Mouse (Mus musculus) forebrain, postnatal 0 days (tissue): ENCODE data around the gene Ccnb2. TPM values are rescaled to one million over a fixed set of nuclear protein-coding genes. Genes with fewer than 3 reads are reported as not detected.

Experiments
- ATAC-seq: fragments of 200-750 bp; cut with Nextera tagmentation; 2 replicates; pipeline ENCODE4 v1.8.0; 2017; ENCODE audit warnings: mild to moderate bottlenecking, moderate library complexity
- DNase-seq: peaks from one replicate; pipeline ENCODE4 v3.0.0-alpha.2; 2015
- H3K27ac ChIP-seq: fragments of 300-500 bp; sonication (generic); 2 replicates; pipeline ENCODE4 v1.5.1; 2014; ENCODE audit warnings: low read depth, mild to moderate bottlenecking, antibody characterized with exemption, low read length, moderate library complexity, mixed read lengths
- H3K27me3 ChIP-seq: fragments of 300-500 bp; sonication (generic); 2 replicates; pipeline ENCODE4 v1.6.1; 2014; ENCODE audit warnings: mild to moderate bottlenecking, low read length, mixed read lengths; ENCODE audit not compliant: insufficient read depth
- H3K36me3 ChIP-seq: fragments of 300-500 bp; sonication (generic); 2 replicates; pipeline ENCODE4 v1.6.1; 2014; ENCODE audit warnings: mild to moderate bottlenecking, moderate library complexity; ENCODE audit not compliant: insufficient read depth
- H3K4me1 ChIP-seq: fragments of 300-500 bp; sonication (generic); 2 replicates; pipeline ENCODE4 v1.6.1; 2014; ENCODE audit warnings: antibody characterized with exemption; ENCODE audit not compliant: insufficient read depth
- H3K4me2 ChIP-seq: fragments of 300-500 bp; sonication (generic); 2 replicates; pipeline ENCODE4 v1.6.1; 2014; ENCODE audit warnings: low read depth, mild to moderate bottlenecking, moderate library complexity
- H3K4me3 ChIP-seq: fragments of 300-500 bp; sonication (generic); 2 replicates; pipeline ENCODE4 v1.5.1; 2014; ENCODE audit warnings: low read depth, low read length, mixed read lengths
- H3K9ac ChIP-seq: fragments of 300-500 bp; sonication (generic); 2 replicates; pipeline ENCODE4 v1.6.1; 2014; ENCODE audit warnings: mild to moderate bottlenecking
- H3K9me3 ChIP-seq: fragments of 300-500 bp; sonication (generic); 2 replicates; pipeline ENCODE4 v1.6.1; 2016; ENCODE audit warnings: low read length
- CTCF ChIP-seq: sonication (generic); IDR thresholded peaks from 2 replicates; pipeline ENCODE4 v1.5.1; 2016; ENCODE audit warnings: antibody characterized with exemption, control low read depth, low read depth
- WGBS: fragments of 180-500 bp; shearing (Covaris S2); extraction: QIAGEN DNeasy Blood & Tissue Kit; methylation state at CpG from one replicate; pipeline ENCODE4 v1.1.7; 2014; 5-methylcytosine and 5-hydroxymethylcytosine counted together
- polyA plus RNA-seq: library from polyadenylated mRNA; unstranded; fragments of >200 nt; fragmentation: Nextera tagmentation; extraction: Ambion mirVana; gene quantifications from 2 replicates; pipeline ENCODE4 v1.2.1, GENCODE M21; 2015
- total RNA-seq: library from RNA; depleted of rRNA; stranded (reverse); fragments of >200 nt; gene quantifications from 2 replicates; pipeline ENCODE4 v1.2.3, GENCODE M21; 2014

Ccnb2 gene
- total and polyA plus RNA-seq, 2 experiments from 2014 or later = 9.9 to 17.9 TPM

GRCm38 (mm10) chr9:70384958-70385728 lies 36.2 kb downstream of the Ccnb2 start:
- DNase-seq (no peak), ATAC-seq (no peak)
- Histone ChIP-seq H3K9ac (no peak overlapping the region), H3K27ac (no peak overlapping the region), H3K27me3 (no peaks in the 10 kb centered on the region), H3K4me3 (no peak overlapping the region), H3K36me3 (no peaks in the 10 kb centered on the region), H3K9me3 (no peaks in the 10 kb centered on the region), H3K4me1 (no peaks in the 10 kb centered on the region), H3K4me2 (no peak overlapping the region)
- TF ChIP-seq CTCF = no peak
- WGBS = 91% methylated on average over 18 of the region's 18 CpGs

- no peak for ATAC-seq
- WGBS = 95% methylated on average over 4 of the region's 4 CpGs
- Histone ChIP-seq H3K27ac (no peak overlapping the region), H3K4me3 (no peak overlapping the region), H3K9me3 (no peaks in the 10 kb centered on the region), H3K36me3 (no peaks in the 10 kb centered on the region), H3K27me3 (no peaks in the 10 kb centered on the region), H3K9ac (no peak overlapping the region), H3K4me2 (no peak overlapping the region), H3K4me1 (no peaks in the 10 kb centered on the region)
- no peak for TF ChIP-seq CTCF
- no peak for DNase-seq
Observed at GRCm38 (mm10) chr9:70384494-70384893, 36.9 kb downstream of the Ccnb2 start.

- H3K9ac ChIP-seq = no peak overlapping the region
- DNase-seq (no peak), ATAC-seq (no peak)
- no peak overlapping the region for H3K27ac ChIP-seq
- no peaks in the 10 kb centered on the region for H3K9me3 ChIP-seq
- 74% methylated on average over 10 of the region's 10 CpGs for WGBS
- no peak overlapping the region for H3K4me3 ChIP-seq
- no peaks in the 10 kb centered on the region for H3K4me1 ChIP-seq
- TF ChIP-seq CTCF = no peak
- no peaks in the 10 kb centered on the region for H3K27me3 ChIP-seq
- no peaks in the 10 kb centered on the region for H3K36me3 ChIP-seq
- H3K4me2 ChIP-seq = no peak overlapping the region
Observed at GRCm38 (mm10) chr9:70383750-70384149, 37.6 kb downstream of the Ccnb2 start.

- Histone ChIP-seq H3K36me3 (no peaks in the 10 kb centered on the region), H3K4me2 (no peak overlapping the region), H3K4me1 (no peaks in the 10 kb centered on the region), H3K27ac (no peak overlapping the region), H3K4me3 (no peak overlapping the region), H3K9ac (no peak overlapping the region), H3K9me3 (no peaks in the 10 kb centered on the region), H3K27me3 (no peaks in the 10 kb centered on the region)
- no peak for TF ChIP-seq CTCF
- DNase-seq = no peak
- no peak; the same call in 1 of the 2 replicates for ATAC-seq
- 77% methylated on average over 12 of the region's 12 CpGs for WGBS
Observed at GRCm38 (mm10) chr9:70382091-70382490, 39.3 kb downstream of the Ccnb2 start.

- Histone ChIP-seq H3K4me1 (no peaks in the 10 kb centered on the region), H3K4me3 (no peak overlapping the region), H3K4me2 (no peak overlapping the region), H3K9ac (no peak overlapping the region), H3K36me3 (no peaks in the 10 kb centered on the region), H3K27me3 (no peaks in the 10 kb centered on the region), H3K9me3 (no peaks in the 10 kb centered on the region), H3K27ac (no peak overlapping the region)
- 87% methylated on average over 7 of the region's 7 CpGs for WGBS
- ATAC-seq = no peak
- no peak for DNase-seq
- TF ChIP-seq CTCF = no peak
Observed at GRCm38 (mm10) chr9:70379502-70380467, 41.6 kb downstream of the Ccnb2 start.

GRCm38 (mm10) chr9:70371638-70372037 lies 49.7 kb downstream of the Ccnb2 start:
- no peak for ATAC-seq

GRCm38 (mm10) chr9:70366898-70367297 lies 54.4 kb downstream of the Ccnb2 start:
- H3K36me3 ChIP-seq = no peaks in the 10 kb centered on the region
- no peak overlapping the region for H3K9ac ChIP-seq
- H3K4me3 ChIP-seq = no peak overlapping the region
- H3K4me2 ChIP-seq = no peak overlapping the region
- no peaks in the 10 kb centered on the region for H3K4me1 ChIP-seq
- H3K27ac ChIP-seq = no peak overlapping the region
- ATAC-seq (no peak), DNase-seq (no peak)
- TF ChIP-seq CTCF = no peak
- WGBS = 95% methylated on average over 6 of the region's 6 CpGs
- H3K27me3 ChIP-seq = no peaks in the 10 kb centered on the region
- H3K9me3 ChIP-seq = no peaks in the 10 kb centered on the region

More at GRCm38 (mm10) chr9:70371638-70372037, 49.7 kb downstream of the Ccnb2 start:
- H3K27me3 ChIP-seq = no peaks in the 10 kb centered on the region
- no peak overlapping the region for H3K4me2 ChIP-seq
- H3K27ac ChIP-seq = no peak overlapping the region
- H3K9ac ChIP-seq = no peak overlapping the region
- DNase-seq = no peak
- no peak for TF ChIP-seq CTCF
- 80% methylated on average over 5 of the region's 5 CpGs for WGBS
- no peaks in the 10 kb centered on the region for H3K36me3 ChIP-seq
- H3K9me3 ChIP-seq = no peaks in the 10 kb centered on the region
- no peaks in the 10 kb centered on the region for H3K4me1 ChIP-seq
- no peak overlapping the region for H3K4me3 ChIP-seq
